ENCODE assay signal across 17 mouse cellular contexts in the genomic region with DNA sequence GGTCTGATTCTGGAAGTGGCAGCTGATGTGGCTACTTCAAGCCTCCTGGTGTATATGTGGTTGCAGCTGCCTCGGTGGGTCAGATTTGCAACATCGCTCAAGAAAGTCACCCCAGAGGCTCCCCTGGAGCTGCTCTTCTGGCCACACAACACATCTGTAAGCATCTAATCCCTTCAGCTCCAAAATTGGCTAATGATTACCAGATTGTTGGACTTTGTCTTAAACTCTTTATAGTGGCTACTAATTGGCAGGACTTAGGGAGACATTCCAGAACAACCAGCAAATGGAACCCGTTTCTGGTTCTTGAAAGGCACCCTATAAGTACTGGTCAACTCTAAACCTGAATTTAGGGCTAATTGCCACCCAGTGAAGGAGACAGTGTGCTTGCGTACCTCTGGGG.
DNase-seq lines count a peak whose midpoint lies in the region; ATAC-seq lines count a peak whose summit lies in the region.
"Had no signal": no experiment of that assay in that cellular context is flagged by ENCODE, and none has a peak within 500 bp of the region (broad histone marks: within the 10 kb centered on the region; RNA-seq: fewer than 3 reads in every experiment).

No protein-coding gene starts in this region.

- no peak for ATAC-seq in kidney, embryonic 14.5 days (ENCODE audit: low FRiP score, low TSS enrichment)
- ATAC-seq in liver, embryonic 15.5 days (ENCODE audit: insufficient read depth), result no peak

- H3K4me3 ChIP-seq in kidney, embryonic 14.5 days (ENCODE audit: low read length), result no peak overlapping the region
- H3K4me3 ChIP-seq in liver, embryonic 15.5 days (replicated peaks), result no peak overlapping the region
- H3K4me3 ChIP-seq: hindbrain, embryonic 12.5 days; myocyte had no signal

- H3K4me2 ChIP-seq in kidney, embryonic 14.5 days (replicated peaks; ENCODE audit: low read depth, low read length), result no peak overlapping the region
- H3K4me2 ChIP-seq in liver, embryonic 15.5 days, result 0 out of 2 replicates have a peak overlapping the region, but pooled peaks have one; percentile 5
- H3K4me2 ChIP-seq: hindbrain, embryonic 12.5 days had no signal

- H3K36me3 ChIP-seq in kidney, embryonic 14.5 days (ENCODE audit: control insufficient read depth, insufficient read depth, low read length), result no peaks in the 10 kb centered on the region
- no peaks in the 10 kb centered on the region for H3K36me3 ChIP-seq in liver, embryonic 15.5 days (replicated peaks)
- H3K36me3 ChIP-seq: hindbrain, embryonic 12.5 days had no signal

- no peaks in the 10 kb centered on the region for H3K4me1 ChIP-seq in kidney, embryonic 14.5 days (ENCODE audit: control insufficient read depth, insufficient read depth, low read length)
- peaks cover 5% of the 10 kb centered on the region; the same call in 1 of the 2 replicates for H3K4me1 ChIP-seq in liver, embryonic 15.5 days (replicated peaks)

- 80% methylated on average over 4 of the region's 4 CpGs for WGBS in kidney, embryonic 14.5 days
- 56% methylated on average over 4 of the region's 4 CpGs for WGBS in liver, embryonic 15.5 days (ENCODE audit: insufficient replicate concordance)

- DNase-seq in kidney, adult 11 months, result peak; percentile 36
- DNase-seq in forelimb bud, embryonic 11.5 days (ENCODE audit: low read depth, low spot score), result peak; percentile 63
- DNase-seq in kidney, postnatal 14 days, result peak; percentile 30
- no peak for DNase-seq in layer of hippocampus, postnatal 25 days (ENCODE audit: extremely low spot score in 1 of 2, low spot score in 1 of 2)
- no peak for DNase-seq in frontal cortex, postnatal 25 days (ENCODE audit: low spot score in 2 of 2)
- DNase-seq: adrenal gland, adult 8-10 months; cerebellum, adult 11 months; gastrocnemius, postnatal 14 days; layer of hippocampus, postnatal 36 days; midbrain, embryonic 14.5 days; retina, postnatal 1 day; right cerebral cortex, postnatal 4 days; thymus, postnatal 25 days had no signal

- no peaks in the 10 kb centered on the region for H3K9me3 ChIP-seq in kidney, embryonic 14.5 days (ENCODE audit: control insufficient read depth, low read length)
- no peaks in the 10 kb centered on the region for H3K9me3 ChIP-seq in liver, embryonic 15.5 days (replicated peaks)
- H3K9me3 ChIP-seq: hindbrain, embryonic 12.5 days had no signal

- H3K9ac ChIP-seq in kidney, embryonic 14.5 days (ENCODE audit: low read depth, low read length), result no peak overlapping the region
- H3K9ac ChIP-seq in liver, embryonic 15.5 days, result no peak overlapping the region
- H3K9ac ChIP-seq: hindbrain, embryonic 12.5 days had no signal

- H3K27ac ChIP-seq in kidney, embryonic 14.5 days (ENCODE audit: low read depth, low read length), result no peak overlapping the region
- no peak overlapping the region for H3K27ac ChIP-seq in liver, embryonic 15.5 days (replicated peaks)
- H3K27ac ChIP-seq: hindbrain, embryonic 12.5 days had no signal

- H3K27me3 ChIP-seq in kidney, embryonic 14.5 days (ENCODE audit: control insufficient read depth, insufficient read depth, low read length), result no peaks in the 10 kb centered on the region
- H3K27me3 ChIP-seq in liver, embryonic 15.5 days, result no peaks in the 10 kb centered on the region
- H3K27me3 ChIP-seq: hindbrain, embryonic 12.5 days had no signal

Comparison
In these comparisons a context has a peak if more than half of its experiments do, and no peak if none do; other contexts are left out.
1. DNase-seq: peak in kidney, adult 11 months (single experiment), forelimb bud, embryonic 11.5 days (single experiment) and kidney, postnatal 14 days (single experiment); none in layer of hippocampus, postnatal 25 days (0 of 2) and frontal cortex, postnatal 25 days (0 of 2).